Mouse (Mus musculus): ENCODE results near the gene Saa4.

DNA sequence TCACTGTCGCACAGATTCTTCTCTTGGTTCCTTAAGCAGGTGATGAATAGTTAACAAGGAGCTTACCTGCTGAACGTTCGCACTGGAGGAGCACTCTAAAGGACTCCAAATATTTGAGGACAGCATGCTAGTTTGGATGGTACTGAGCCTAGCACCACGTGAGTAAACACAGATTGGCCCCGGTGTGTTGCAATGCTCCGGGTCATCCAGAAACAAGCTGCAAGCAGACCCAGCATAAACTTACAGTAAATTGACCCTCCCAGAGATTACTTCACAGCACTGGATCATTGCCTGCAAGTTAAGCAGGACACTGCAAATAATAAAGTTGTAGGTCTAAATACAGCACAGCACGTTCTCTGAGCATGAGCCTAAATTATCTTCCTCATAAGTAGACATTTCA, 12.9 kb downstream of the Saa4 start:
- no peak for TF ChIP-seq CTCF (IDR thresholded peaks at IDR 0.05; ENCODE audit: low read depth, low read length)
- no peak for TF ChIP-seq TAL1 (conservative IDR thresholded peaks at IDR 0.05; ENCODE audit: low read depth, low read length)

Data from G1E (cell line).